Mouse (Mus musculus): ENCODE measurements at regions not wholly inside any gene's neighbourhood (a gene's known extent, or its start where the extent isn't known, plus 50 kb on each side); places are given as distances from the start of the nearest gene placed in this dataset.

- H3K27ac ChIP-seq: no peak overlapping the region
Observed at GRCm38 (mm10) chr5:139627552-139627951, 84.3 kb downstream of the Uncx start.

DNA sequence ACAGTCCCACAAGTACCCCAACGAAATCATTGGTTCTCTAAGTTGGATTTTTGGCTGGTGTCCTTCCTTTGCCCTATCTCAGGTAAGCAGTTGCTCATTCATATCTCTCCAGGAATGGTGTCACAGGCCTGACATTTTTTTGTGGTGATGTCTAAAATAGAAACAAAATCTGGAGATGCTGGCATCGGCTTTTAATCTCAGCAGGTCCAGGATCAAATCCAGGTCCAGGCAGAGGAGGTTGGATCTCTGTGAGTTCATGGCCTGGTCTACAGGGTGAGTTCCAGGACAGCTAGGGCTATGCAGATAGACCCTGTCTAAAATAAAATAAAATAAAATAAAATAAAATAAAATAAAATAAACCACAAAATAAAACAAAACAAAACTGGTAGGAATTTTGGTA lies 93.7 kb downstream of the Uncx start:
- no peak overlapping the region for H3K4me3 ChIP-seq
- H3K9me3 ChIP-seq (replicated peaks): no peaks in the 10 kb centered on the region
- no peak for DNase-seq (ENCODE audit: low spot score)
- H3K27ac ChIP-seq: no peak overlapping the region
- peaks cover 14% of the 10 kb centered on the region; the same call in 1 of the 2 replicates for H3K27me3 ChIP-seq (ENCODE audit: low read depth, poor library complexity, severe bottlenecking)
- 93% methylated on average over 2 of the region's 2 CpGs for WGBS
- peaks cover 20% of the 10 kb centered on the region for H3K4me1 ChIP-seq
- no peaks in the 10 kb centered on the region for H3K36me3 ChIP-seq

More at GRCm38 (mm10) chr5:139627552-139627951, 84.3 kb downstream of the Uncx start:
- Histone ChIP-seq H3K9me3 (replicated peaks) (0 out of 2 replicates have a peak, but pooled peaks cover 4% of the 10 kb centered on the region), H3K27me3 (ENCODE audit: low read depth, poor library complexity, severe bottlenecking) (peaks cover 57% of the 10 kb centered on the region), H3K4me1 (peaks cover 6% of the 10 kb centered on the region), H3K36me3 (no peaks in the 10 kb centered on the region), H3K4me3 (no peak overlapping the region)
- WGBS: 75% methylated on average over 1 of the region's 1 CpGs
- DNase-seq (ENCODE audit: low spot score): no peak

DNA sequence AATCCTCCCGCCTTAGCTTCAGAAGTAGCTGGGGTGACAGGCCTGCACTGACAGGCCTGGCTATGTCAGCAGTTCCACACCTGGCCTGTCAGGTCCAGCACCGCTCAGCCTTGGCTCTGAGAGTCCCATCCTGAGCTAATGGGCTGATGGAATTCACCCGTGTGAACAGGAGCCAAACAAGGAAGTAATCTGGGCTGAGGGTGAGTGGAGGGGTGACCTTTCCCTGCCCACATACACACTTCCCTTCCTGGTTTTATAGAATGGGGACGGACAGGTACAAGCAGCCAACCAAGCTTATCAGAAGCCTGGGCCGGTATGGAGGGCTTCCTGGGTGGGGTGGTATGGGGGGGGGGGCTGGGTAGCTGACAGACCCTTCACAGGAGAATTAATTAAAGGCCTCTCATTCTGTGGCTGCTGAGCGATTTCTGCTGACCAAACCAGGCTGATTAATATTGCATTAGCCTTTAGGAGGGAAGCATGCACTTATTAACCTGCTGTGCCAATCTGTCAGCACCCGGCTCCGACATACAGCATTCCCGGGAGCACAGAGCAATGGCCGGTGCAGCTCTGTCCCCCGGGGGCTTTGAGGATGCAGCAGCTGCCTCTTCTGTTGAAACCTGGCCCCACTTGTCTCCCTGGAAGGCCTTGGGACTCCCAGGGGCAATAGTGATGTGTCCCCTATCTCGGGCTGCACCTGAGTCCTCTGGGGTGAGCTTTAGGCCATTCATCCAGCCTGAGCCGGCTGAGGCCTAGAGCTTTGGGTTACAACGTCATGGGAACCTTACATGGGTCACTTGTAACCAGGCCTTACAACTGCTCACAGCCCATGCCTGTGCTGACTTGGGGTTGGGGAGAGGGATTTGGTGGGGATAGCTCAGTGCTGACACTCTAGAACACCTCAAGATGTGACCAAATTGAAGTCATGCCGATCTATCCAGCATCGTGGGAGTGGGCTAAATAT lies 95.2 kb downstream of the Micall2 start:
- Histone ChIP-seq H3K27ac (no peak overlapping the region), H3K36me3 (no peaks in the 10 kb centered on the region), H3K9me3 (replicated peaks) (no peaks in the 10 kb centered on the region), H3K27me3 (ENCODE audit: low read depth, poor library complexity, severe bottlenecking) (peaks cover 39% of the 10 kb centered on the region), H3K4me1 (peaks cover 20% of the 10 kb centered on the region), H3K4me3 (no peak overlapping the region)
- DNase-seq (ENCODE audit: low spot score): no peak
- 64% methylated on average over 16 of the region's 16 CpGs for WGBS

DNA sequence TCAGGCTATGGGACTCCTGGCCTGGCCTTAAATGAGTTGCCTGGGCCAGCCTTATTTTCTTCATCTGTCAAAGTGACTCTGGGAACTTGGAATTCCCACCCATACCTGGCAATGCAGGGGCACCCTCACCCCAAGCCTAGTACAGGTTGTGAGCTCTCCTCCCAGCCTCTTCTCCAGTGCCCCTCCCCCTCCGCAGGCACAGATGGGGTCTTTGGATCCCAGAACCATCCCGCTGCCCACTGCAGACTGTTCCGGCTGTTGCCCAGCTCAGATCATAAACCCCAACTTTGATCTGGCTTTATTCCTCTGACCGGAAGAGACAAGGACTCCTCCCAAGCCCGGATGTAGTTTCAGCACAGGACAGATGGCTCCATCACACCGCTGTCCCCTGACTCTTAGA lies 91.3 kb downstream of the Micall2 start:
- Histone ChIP-seq H3K27ac (no peak overlapping the region), H3K36me3 (no peaks in the 10 kb centered on the region), H3K4me3 (no peak overlapping the region), H3K27me3 (ENCODE audit: low read depth, poor library complexity, severe bottlenecking) (peaks cover 69% of the 10 kb centered on the region), H3K9me3 (replicated peaks) (no peaks in the 10 kb centered on the region), H3K4me1 (peaks cover 15% of the 10 kb centered on the region)
- 68% methylated on average over 6 of the region's 6 CpGs for WGBS
- DNase-seq (ENCODE audit: low spot score): no peak

DNA sequence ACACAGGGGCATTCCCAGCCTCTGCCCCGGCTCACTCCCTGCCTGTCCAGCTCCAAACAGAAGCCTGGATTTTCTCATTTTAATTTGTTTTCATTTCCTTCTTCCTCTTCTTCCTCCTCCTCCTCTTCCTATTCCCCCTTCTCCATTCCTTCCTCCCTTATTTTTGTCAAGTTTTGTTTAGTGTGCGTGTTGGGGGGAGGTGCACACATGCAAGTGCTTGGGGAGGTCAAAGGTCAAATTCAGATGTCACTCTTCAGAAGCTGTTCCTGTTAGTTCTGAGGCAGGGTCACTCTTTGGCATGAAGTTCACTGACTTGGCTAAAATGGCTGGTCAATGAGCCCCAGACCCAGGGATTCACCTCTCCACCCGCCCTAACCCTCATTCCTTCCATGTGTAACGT lies 85.1 kb downstream of the Micall2 start:
- H3K36me3 ChIP-seq: no peaks in the 10 kb centered on the region
- H3K9me3 ChIP-seq (replicated peaks): no peaks in the 10 kb centered on the region
- no peak overlapping the region for H3K27ac ChIP-seq
- no peak for DNase-seq (ENCODE audit: low spot score)
- WGBS: 28% methylated on average over 4 of the region's 4 CpGs
- no peak overlapping the region for H3K4me3 ChIP-seq
- H3K4me1 ChIP-seq: peaks cover 16% of the 10 kb centered on the region
- H3K27me3 ChIP-seq (ENCODE audit: low read depth, poor library complexity, severe bottlenecking): peaks cover 56% of the 10 kb centered on the region

Data from limb, embryonic 10.5 days (tissue).